Mouse (Mus musculus): ENCODE results near the gene 4833423E24Rik. TPM values are rescaled to one million over a fixed set of nuclear protein-coding genes. Genes with fewer than 3 reads are reported as not detected.

Gene 4833423E24Rik
- polyA plus RNA-seq, 1 experiment: 5.1 TPM

DNA sequence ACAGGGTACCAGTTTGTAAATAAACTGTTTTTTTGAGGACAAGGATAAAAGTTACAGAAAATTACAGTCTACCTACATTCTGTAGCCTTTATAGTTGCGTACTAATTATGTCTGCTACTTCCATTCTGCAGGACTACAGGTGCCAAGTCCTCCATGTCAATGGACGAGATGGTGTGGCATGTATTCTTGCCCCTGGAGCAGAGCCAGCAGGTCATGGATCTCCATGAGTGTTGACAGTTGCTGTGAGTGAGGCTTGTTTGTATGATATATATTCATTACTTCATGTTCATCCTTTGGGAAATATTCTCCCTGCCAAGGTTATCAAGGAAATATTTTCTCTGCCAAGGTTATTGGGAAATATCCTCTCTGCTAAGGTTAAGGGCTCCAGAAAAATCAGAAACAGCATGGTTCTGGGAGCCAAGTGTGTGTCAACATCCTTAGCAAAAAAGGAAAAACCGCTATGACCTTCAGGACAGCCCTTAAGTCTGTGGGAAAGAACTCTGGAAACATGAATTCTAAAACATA lies 52.0 kb downstream of the 4833423E24Rik start:
- peak; percentile 8 for DNase-seq
- Histone ChIP-seq H3K4me3 (replicated peaks; ENCODE audit: extremely low read depth, low read depth, low read length) (no peak overlapping the region), H3K4me1 (ENCODE audit: control insufficient read depth, insufficient read depth, low read length) (no peaks in the 10 kb centered on the region)
- TF ChIP-seq POLR2A (IDR thresholded peaks at IDR 0.05; ENCODE audit: borderline replicate concordance, extremely low read depth, low read depth, low read length) (no peak), CTCF (IDR thresholded peaks at IDR 0.05; ENCODE audit: insufficient read depth, low read length) (no peak)
- 49% methylated on average over 3 of the region's 3 CpGs for WGBS

DNA sequence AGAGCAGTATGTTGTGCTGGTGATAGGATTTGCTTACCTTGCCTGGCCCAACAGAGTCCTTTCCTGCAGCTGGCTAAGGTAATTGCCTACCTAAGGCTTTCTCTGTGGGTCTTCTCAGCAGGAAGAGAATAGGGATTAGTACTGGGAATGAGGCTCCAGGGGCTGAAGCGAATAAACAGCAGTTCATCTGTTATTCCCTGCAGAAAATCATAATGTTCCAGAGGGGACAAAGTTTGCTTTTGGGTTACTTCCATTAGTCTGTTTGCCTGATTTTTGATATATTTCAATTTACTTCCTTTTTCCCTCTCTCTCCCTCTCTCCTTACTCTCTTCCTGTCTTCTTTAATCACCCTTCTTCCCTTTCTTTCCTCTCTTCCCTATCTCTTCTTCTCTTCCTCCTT lies 75.3 kb downstream of the 4833423E24Rik start, which contains the start of gene Olfr995:
Gene Olfr995 (minus strand): TSS at position 101 of the 400 bp plus-strand sequence.
- Histone ChIP-seq H3K4me3 (replicated peaks; ENCODE audit: extremely low read depth, low read depth, low read length) (no peak within 1 kb of the TSS), H3K4me1 (ENCODE audit: control insufficient read depth, insufficient read depth, low read length) (no peaks in the 10 kb centered on the region)
- no peak for DNase-seq
- 34% methylated on average over 1 of the region's 1 CpGs for WGBS
- TF ChIP-seq CTCF (IDR thresholded peaks at IDR 0.05; ENCODE audit: insufficient read depth, low read length) (no peak), POLR2A (IDR thresholded peaks at IDR 0.05; ENCODE audit: borderline replicate concordance, extremely low read depth, low read depth, low read length) (no peak)

DNA sequence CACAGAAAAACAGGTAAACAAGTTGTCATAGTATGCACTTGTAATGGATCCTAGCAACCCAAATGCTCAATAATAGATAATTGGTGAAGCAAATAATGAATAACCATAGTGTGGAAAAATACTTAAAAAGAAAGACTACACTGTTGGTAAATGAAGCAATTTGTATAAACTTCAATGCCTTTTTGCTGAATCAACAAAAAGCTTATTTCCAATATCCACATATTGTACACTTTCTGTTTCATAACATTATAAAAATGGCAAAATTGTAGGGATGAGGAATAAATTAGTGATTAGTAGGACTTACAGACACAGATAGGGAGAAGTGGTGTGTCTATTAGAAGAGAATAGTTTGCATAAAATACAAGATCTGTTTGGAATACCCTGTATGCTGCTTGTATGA lies 76.3 kb downstream of the 4833423E24Rik start:
- no peak for DNase-seq
- TF ChIP-seq CTCF (IDR thresholded peaks at IDR 0.05; ENCODE audit: insufficient read depth, low read length) (no peak), POLR2A (IDR thresholded peaks at IDR 0.05; ENCODE audit: borderline replicate concordance, extremely low read depth, low read depth, low read length) (no peak)
- no peaks in the 10 kb centered on the region for H3K4me1 ChIP-seq (ENCODE audit: control insufficient read depth, insufficient read depth, low read length)

DNA sequence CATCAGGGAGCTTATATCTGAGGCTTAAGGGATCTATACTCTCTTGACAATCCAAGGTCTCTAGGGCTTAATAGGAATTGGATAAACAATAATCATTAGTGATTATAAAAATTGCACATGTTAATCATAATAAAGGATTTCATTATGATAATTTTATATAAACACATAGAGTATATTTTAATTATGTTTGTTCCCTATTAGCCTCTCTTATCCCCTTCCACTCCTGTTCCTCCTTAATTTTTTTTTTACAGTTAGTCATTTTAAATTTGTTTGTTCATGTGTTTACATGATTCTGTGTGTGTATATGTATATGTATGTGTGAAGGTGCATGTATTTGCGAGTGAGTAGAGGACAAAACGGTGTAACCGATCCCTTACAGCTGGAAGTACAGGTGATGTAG lies 82.5 kb downstream of the 4833423E24Rik start, which contains the start of gene Olfr994:
Gene Olfr994 (minus strand): TSS at position 101 of the 400 bp plus-strand sequence.
- no peaks in the 10 kb centered on the region for H3K4me1 ChIP-seq (ENCODE audit: control insufficient read depth, insufficient read depth, low read length)
- DNase-seq: no peak
- TF ChIP-seq POLR2A (IDR thresholded peaks at IDR 0.05; ENCODE audit: borderline replicate concordance, extremely low read depth, low read depth, low read length) (no peak), CTCF (IDR thresholded peaks at IDR 0.05; ENCODE audit: insufficient read depth, low read length) (no peak)
- 81% methylated on average over 3 of the region's 3 CpGs for WGBS
- no peak within 1 kb of the TSS for H3K4me3 ChIP-seq (replicated peaks; ENCODE audit: extremely low read depth, low read depth, low read length)

More for the DNA sequence above, 76.3 kb downstream of the 4833423E24Rik start:
- no peak overlapping the region for H3K4me3 ChIP-seq (replicated peaks; ENCODE audit: extremely low read depth, low read depth, low read length)

Other genes with a start within 250 kb of the 4833423E24Rik start
- gene Olfr987, start 179.7 kb downstream of the 4833423E24Rik start, polyA plus RNA-seq (2012; rRNA removed): not detected in 2 replicates
- gene Olfr988, start 155.8 kb downstream of the 4833423E24Rik start, polyA plus RNA-seq (2012; rRNA removed): not detected in 2 replicates
- not detected in 2 replicates for gene Olfr992, start 109.6 kb downstream of the 4833423E24Rik start, polyA plus RNA-seq (2012; rRNA removed)
- not detected in 2 replicates for gene Olfr993, start 104.1 kb downstream of the 4833423E24Rik start, polyA plus RNA-seq (2012; rRNA removed)
- not detected in 2 replicates for gene Olfr994, start 82.6 kb downstream of the 4833423E24Rik start, polyA plus RNA-seq (2012; rRNA removed)
- not detected in 2 replicates for gene Olfr995, start 75.4 kb downstream of the 4833423E24Rik start, polyA plus RNA-seq (2012; rRNA removed)
- not detected in 2 replicates for gene Olfr996, start 60.2 kb upstream of the 4833423E24Rik start, polyA plus RNA-seq (2012; rRNA removed)
- gene Olfr998, start 69.9 kb upstream of the 4833423E24Rik start, polyA plus RNA-seq (2012; rRNA removed): not detected in 2 replicates
- not detected in 2 replicates for gene Olfr1000, start 92.9 kb upstream of the 4833423E24Rik start, polyA plus RNA-seq (2012; rRNA removed)
- not detected in 2 replicates for gene Olfr1002, start 131.7 kb upstream of the 4833423E24Rik start, polyA plus RNA-seq (2012; rRNA removed)
- not detected in 2 replicates for gene Olfr154, start 145.4 kb upstream of the 4833423E24Rik start, polyA plus RNA-seq (2012; rRNA removed)
- not detected in 2 replicates for gene Olfr1006, start 159.7 kb upstream of the 4833423E24Rik start, polyA plus RNA-seq (2012; rRNA removed)
- not detected in 2 replicates for gene Olfr1008, start 170.4 kb upstream of the 4833423E24Rik start, polyA plus RNA-seq (2012; rRNA removed)
- gene Olfr1009, start 196.4 kb upstream of the 4833423E24Rik start, polyA plus RNA-seq (2012; rRNA removed): not detected in 2 replicates
- gene Olfr1012, start 243.7 kb upstream of the 4833423E24Rik start, polyA plus RNA-seq (2012; rRNA removed): not detected in 2 replicates
- not detected in 2 replicates for gene Olfr1013, start 248.1 kb upstream of the 4833423E24Rik start, polyA plus RNA-seq (2012; rRNA removed)